Mouse (Mus musculus): ENCODE data around the gene Megf6. TPM values are rescaled to one million over a fixed set of nuclear protein-coding genes. Genes with fewer than 3 reads are reported as not detected.

Gene Megf6
- polyA plus RNA-seq, 1 experiment from 2014 or later = 5.0 TPM

DNA sequence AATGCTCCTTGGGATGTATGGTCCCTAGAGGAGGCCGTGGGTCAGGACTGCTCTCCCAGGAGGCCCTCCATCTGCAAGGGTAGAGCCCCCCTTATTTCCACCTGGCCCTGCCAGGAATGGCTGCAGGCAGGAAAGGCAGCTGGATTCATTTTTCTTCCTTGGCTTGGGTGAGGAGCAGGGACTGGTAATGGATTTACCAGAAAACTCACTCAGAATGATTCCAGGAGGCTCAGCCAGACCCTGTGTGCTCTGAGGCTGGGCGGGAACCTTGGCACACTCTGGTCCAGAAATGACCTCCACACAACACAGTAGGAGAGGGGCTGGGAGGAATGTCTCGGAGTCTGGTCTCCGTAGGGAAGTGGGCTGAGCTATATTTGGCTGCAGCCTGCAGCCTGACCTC, 61.8 kb downstream of the Megf6 start:
- WGBS = 74% methylated on average over 4 of the region's 4 CpGs
- H3K9ac ChIP-seq (replicated peaks; ENCODE audit: low read depth, low read length) = no peak overlapping the region
- H3K27me3 ChIP-seq (ENCODE audit: control insufficient read depth, insufficient read depth, low read length) = no peaks in the 10 kb centered on the region
- H3K4me1 ChIP-seq (ENCODE audit: control insufficient read depth, insufficient read depth, low read length) = peaks cover 6% of the 10 kb centered on the region
- no peaks in the 10 kb centered on the region for H3K9me3 ChIP-seq (ENCODE audit: control insufficient read depth, low read length)
- no peak for ATAC-seq (ENCODE audit: low read depth)
- no peak overlapping the region for H3K4me2 ChIP-seq (ENCODE audit: low read depth, low read length)
- no peak overlapping the region for H3K27ac ChIP-seq (ENCODE audit: low read depth, low read length)
- no peaks in the 10 kb centered on the region for H3K36me3 ChIP-seq (ENCODE audit: control insufficient read depth, insufficient read depth, low read length)
- no peak overlapping the region for H3K4me3 ChIP-seq (ENCODE audit: low read depth, low read length)

DNA sequence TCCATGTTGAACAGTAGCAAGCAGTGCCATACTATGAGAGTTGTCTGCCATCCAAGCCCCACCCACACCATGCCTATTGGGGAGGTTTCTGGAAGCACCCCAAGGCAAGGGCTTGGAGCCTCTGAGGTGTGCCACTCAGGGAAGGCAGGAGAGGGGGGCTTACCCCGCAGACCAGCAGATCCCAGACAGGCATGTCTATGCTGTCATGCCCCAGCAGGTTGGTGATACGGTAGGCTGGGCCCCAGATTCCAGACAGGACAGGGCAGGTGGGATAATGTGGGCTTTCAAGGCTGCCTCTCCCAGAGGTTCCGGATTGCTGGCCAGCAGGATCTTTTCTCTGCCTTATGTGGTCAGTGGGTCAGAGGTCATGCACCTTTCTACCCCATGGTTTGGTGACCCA, 65.5 kb downstream of the Megf6 start:
- Histone ChIP-seq H3K4me1 (ENCODE audit: control insufficient read depth, insufficient read depth, low read length) (peaks cover 10% of the 10 kb centered on the region), H3K9me3 (ENCODE audit: control insufficient read depth, low read length) (no peaks in the 10 kb centered on the region), H3K27me3 (ENCODE audit: control insufficient read depth, insufficient read depth, low read length) (no peaks in the 10 kb centered on the region), H3K36me3 (ENCODE audit: control insufficient read depth, insufficient read depth, low read length) (no peaks in the 10 kb centered on the region), H3K4me3 (ENCODE audit: low read depth, low read length) (no peak overlapping the region), H3K9ac (replicated peaks; ENCODE audit: low read depth, low read length) (no peak overlapping the region), H3K27ac (ENCODE audit: low read depth, low read length) (no peak overlapping the region), H3K4me2 (ENCODE audit: low read depth, low read length) (no peak overlapping the region)
- ATAC-seq (ENCODE audit: low read depth) = no peak
- WGBS = 89% methylated on average over 3 of the region's 3 CpGs

GRCm38 (mm10) chr4:154236893-154237292, 66.4 kb downstream of the Megf6 start:
- ATAC-seq (ENCODE audit: low read depth) = peak; percentile 69; the same call in 1 of the 2 replicates
- no peaks in the 10 kb centered on the region for H3K27me3 ChIP-seq (ENCODE audit: control insufficient read depth, insufficient read depth, low read length)
- H3K4me2 ChIP-seq (ENCODE audit: low read depth, low read length) = peak overlapping the region; percentile 40
- H3K27ac ChIP-seq (ENCODE audit: low read depth, low read length) = no peak overlapping the region
- WGBS = 6% methylated on average over 10 of the region's 10 CpGs
- no peak overlapping the region for H3K4me3 ChIP-seq (ENCODE audit: low read depth, low read length)
- H3K4me1 ChIP-seq (ENCODE audit: control insufficient read depth, insufficient read depth, low read length) = peaks cover 10% of the 10 kb centered on the region
- H3K9me3 ChIP-seq (ENCODE audit: control insufficient read depth, low read length) = no peaks in the 10 kb centered on the region
- H3K9ac ChIP-seq (replicated peaks; ENCODE audit: low read depth, low read length) = no peak overlapping the region
- no peaks in the 10 kb centered on the region for H3K36me3 ChIP-seq (ENCODE audit: control insufficient read depth, insufficient read depth, low read length)

DNA sequence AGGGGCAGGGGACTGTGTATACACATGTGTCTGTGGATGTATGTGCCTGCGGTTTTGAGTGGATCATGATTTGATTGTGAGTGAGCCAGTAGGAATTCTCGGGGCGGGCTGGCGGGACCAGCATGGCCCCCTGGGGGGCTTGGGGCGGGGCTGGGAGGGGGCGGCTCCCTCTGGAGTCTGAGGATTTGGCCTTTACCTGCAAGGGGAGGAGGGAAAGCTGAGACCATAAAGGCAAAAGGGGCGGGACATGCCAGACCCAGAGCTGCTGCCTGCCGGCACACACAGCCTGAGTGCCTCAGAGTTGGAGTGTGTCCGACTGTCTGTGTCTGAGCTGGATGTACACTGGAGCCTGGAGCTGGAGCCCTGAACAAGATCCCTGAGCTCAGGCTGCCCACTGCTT, 66.8 kb downstream of the Megf6 start:
- under 1% methylated on average over 9 of the region's 9 CpGs for WGBS
- Histone ChIP-seq H3K9ac (replicated peaks; ENCODE audit: low read depth, low read length) (no peak overlapping the region), H3K9me3 (ENCODE audit: control insufficient read depth, low read length) (no peaks in the 10 kb centered on the region), H3K36me3 (ENCODE audit: control insufficient read depth, insufficient read depth, low read length) (no peaks in the 10 kb centered on the region), H3K4me2 (ENCODE audit: low read depth, low read length) (peak overlapping the region; percentile 40), H3K27ac (ENCODE audit: low read depth, low read length) (0 out of 2 replicates have a peak overlapping the region, but pooled peaks have one; percentile 18), H3K27me3 (ENCODE audit: control insufficient read depth, insufficient read depth, low read length) (no peaks in the 10 kb centered on the region), H3K4me1 (ENCODE audit: control insufficient read depth, insufficient read depth, low read length) (peaks cover 10% of the 10 kb centered on the region), H3K4me3 (ENCODE audit: low read depth, low read length) (no peak overlapping the region)
- ATAC-seq (ENCODE audit: low read depth) = peak; percentile 69

DNA sequence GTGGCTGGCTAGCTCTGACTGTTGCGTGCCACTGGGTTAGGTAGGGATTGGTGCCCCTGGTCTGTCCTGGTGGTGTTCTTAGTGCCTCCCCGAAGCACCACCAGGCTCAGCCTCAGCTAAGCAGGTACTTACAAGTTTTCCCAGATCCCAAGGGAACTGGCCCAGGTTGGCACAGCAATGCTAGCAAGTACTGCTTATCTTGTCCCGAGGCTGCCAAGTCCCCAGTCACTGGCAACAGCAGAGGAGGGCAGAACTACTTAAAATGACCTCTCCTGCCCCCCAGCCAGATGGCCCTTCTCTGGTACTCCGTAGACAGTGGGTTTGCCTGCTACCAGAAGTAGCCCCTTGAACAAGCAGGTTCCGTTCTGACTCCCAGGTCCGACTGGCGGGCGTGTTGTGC, 68.7 kb downstream of the Megf6 start:
- Histone ChIP-seq H3K4me1 (ENCODE audit: control insufficient read depth, insufficient read depth, low read length) (peaks cover 10% of the 10 kb centered on the region), H3K27me3 (ENCODE audit: control insufficient read depth, insufficient read depth, low read length) (no peaks in the 10 kb centered on the region), H3K27ac (ENCODE audit: low read depth, low read length) (no peak overlapping the region), H3K9me3 (ENCODE audit: control insufficient read depth, low read length) (no peaks in the 10 kb centered on the region), H3K9ac (replicated peaks; ENCODE audit: low read depth, low read length) (no peak overlapping the region), H3K36me3 (ENCODE audit: control insufficient read depth, insufficient read depth, low read length) (no peaks in the 10 kb centered on the region), H3K4me2 (ENCODE audit: low read depth, low read length) (no peak overlapping the region), H3K4me3 (ENCODE audit: low read depth, low read length) (no peak overlapping the region)
- ATAC-seq (ENCODE audit: low read depth) = no peak
- WGBS = 85% methylated on average over 8 of the region's 8 CpGs

- ATAC-seq (ENCODE audit: low read depth) = no peak
- Histone ChIP-seq H3K4me1 (ENCODE audit: control insufficient read depth, insufficient read depth, low read length) (peaks cover 10% of the 10 kb centered on the region), H3K27ac (ENCODE audit: low read depth, low read length) (no peak overlapping the region), H3K27me3 (ENCODE audit: control insufficient read depth, insufficient read depth, low read length) (no peaks in the 10 kb centered on the region), H3K9ac (replicated peaks; ENCODE audit: low read depth, low read length) (no peak overlapping the region), H3K4me3 (ENCODE audit: low read depth, low read length) (no peak overlapping the region), H3K36me3 (ENCODE audit: control insufficient read depth, insufficient read depth, low read length) (no peaks in the 10 kb centered on the region), H3K4me2 (ENCODE audit: low read depth, low read length) (no peak overlapping the region), H3K9me3 (ENCODE audit: control insufficient read depth, low read length) (no peaks in the 10 kb centered on the region)
- 73% methylated on average over 11 of the region's 11 CpGs for WGBS
These were observed 70.1 kb downstream of the Megf6 start for GRCm38 (mm10) chr4:154240608-154241007.

DNA sequence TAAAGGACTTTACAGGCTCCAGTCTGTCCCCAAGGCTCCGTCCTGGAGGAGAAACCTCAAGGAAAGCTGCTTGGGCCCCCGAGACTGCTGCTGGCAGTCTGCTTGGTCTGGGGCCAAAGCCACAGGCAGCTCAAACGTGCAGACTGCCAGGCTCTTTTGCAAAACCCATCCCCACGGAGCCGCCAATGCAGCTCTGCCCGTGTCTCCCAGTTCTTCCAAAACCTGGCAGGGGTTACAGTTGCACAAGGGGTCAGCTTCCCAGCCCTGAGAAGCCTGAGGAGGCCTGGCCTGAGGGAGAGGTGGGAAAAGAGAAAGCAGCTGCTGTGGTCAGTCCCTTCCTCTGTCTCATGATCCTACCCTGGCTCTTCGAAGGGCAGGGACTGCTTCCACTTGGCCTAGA, 74.8 kb downstream of the Megf6 start:
- no peak overlapping the region for H3K27ac ChIP-seq (ENCODE audit: low read depth, low read length)
- H3K36me3 ChIP-seq (ENCODE audit: control insufficient read depth, insufficient read depth, low read length) = no peaks in the 10 kb centered on the region
- no peak overlapping the region for H3K4me3 ChIP-seq (ENCODE audit: low read depth, low read length)
- H3K9me3 ChIP-seq (ENCODE audit: control insufficient read depth, low read length) = no peaks in the 10 kb centered on the region
- WGBS = 79% methylated on average over 7 of the region's 7 CpGs
- H3K4me1 ChIP-seq (ENCODE audit: control insufficient read depth, insufficient read depth, low read length) = no peaks in the 10 kb centered on the region
- no peaks in the 10 kb centered on the region for H3K27me3 ChIP-seq (ENCODE audit: control insufficient read depth, insufficient read depth, low read length)
- H3K4me2 ChIP-seq (ENCODE audit: low read depth, low read length) = no peak overlapping the region
- H3K9ac ChIP-seq (replicated peaks; ENCODE audit: low read depth, low read length) = no peak overlapping the region
- ATAC-seq (ENCODE audit: low read depth) = no peak

GRCm38 (mm10) chr4:154246115-154247040, 75.8 kb downstream of the Megf6 start:
- H3K36me3 ChIP-seq (ENCODE audit: control insufficient read depth, insufficient read depth, low read length) = no peaks in the 10 kb centered on the region
- WGBS = 9% methylated on average over 19 of the region's 19 CpGs
- H3K27me3 ChIP-seq (ENCODE audit: control insufficient read depth, insufficient read depth, low read length) = no peaks in the 10 kb centered on the region
- no peak overlapping the region for H3K27ac ChIP-seq (ENCODE audit: low read depth, low read length)
- ATAC-seq (ENCODE audit: low read depth) = 0 out of 2 replicates have a peak, but pooled peaks have one; percentile 44
- no peaks in the 10 kb centered on the region for H3K4me1 ChIP-seq (ENCODE audit: control insufficient read depth, insufficient read depth, low read length)
- no peaks in the 10 kb centered on the region for H3K9me3 ChIP-seq (ENCODE audit: control insufficient read depth, low read length)
- no peak overlapping the region for H3K9ac ChIP-seq (replicated peaks; ENCODE audit: low read depth, low read length)
- H3K4me3 ChIP-seq (ENCODE audit: low read depth, low read length) = no peak overlapping the region
- no peak overlapping the region for H3K4me2 ChIP-seq (ENCODE audit: low read depth, low read length)

Data from neural tube, embryonic 14.5 days (tissue).